Mouse (Mus musculus): ENCODE measurements at regions not wholly inside any gene's neighbourhood (a gene's known extent, or its start where the extent isn't known, plus 50 kb on each side); places are given as distances from the start of the nearest gene placed in this dataset.

- Histone ChIP-seq H3K9me3 (replicated peaks) (no peaks in the 10 kb centered on the region), H3K27me3 (replicated peaks) (no peaks in the 10 kb centered on the region), H3K27ac (no peak overlapping the region), H3K36me3 (no peaks in the 10 kb centered on the region), H3K4me3 (no peak overlapping the region), H3K4me1 (0 out of 2 replicates have a peak, but pooled peaks cover 5% of the 10 kb centered on the region), H3K9ac (no peak overlapping the region), H3K4me2 (no peak overlapping the region)
- no peak for ATAC-seq
- WGBS (ENCODE audit: insufficient replicate concordance): 36% methylated on average over 5 of the region's 5 CpGs
Measured at GRCm38 (mm10) chr13:19881772-19882171, 57.7 kb upstream of the Gpr141 start.

DNA sequence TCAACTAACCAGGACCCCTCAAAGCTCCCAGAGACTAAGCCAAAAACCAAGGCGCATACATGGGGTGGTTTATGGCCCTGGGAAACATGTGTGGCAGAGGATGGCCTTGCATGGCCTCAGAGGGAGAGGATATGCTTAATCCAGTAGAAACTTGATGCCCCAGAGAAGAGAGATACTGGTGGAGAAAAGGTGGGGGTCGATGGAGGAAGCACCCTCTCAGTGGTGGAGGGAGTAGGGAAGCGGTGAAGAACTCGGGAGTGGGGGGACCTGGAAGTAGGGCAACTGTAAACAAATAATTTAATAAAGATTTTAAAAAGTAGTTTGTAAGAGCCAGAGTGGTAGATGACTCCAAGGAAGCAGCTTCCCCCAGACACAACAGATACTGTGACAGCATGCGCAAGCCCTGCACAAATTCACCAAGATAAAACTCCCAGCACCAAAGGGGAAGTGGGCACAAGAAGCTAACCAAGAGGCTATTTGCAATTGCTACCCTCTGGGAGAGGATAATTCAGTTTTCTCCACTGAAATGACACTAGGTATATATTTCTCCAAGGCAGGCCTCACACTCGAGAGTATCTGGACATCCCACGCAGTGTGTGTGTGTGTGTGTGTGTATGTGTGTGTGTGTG, 50.7 kb upstream of the Gpr141 start:
- Histone ChIP-seq H3K4me1 (no peaks in the 10 kb centered on the region), H3K27ac (no peak overlapping the region), H3K9ac (no peak overlapping the region), H3K4me3 (no peak overlapping the region), H3K36me3 (no peaks in the 10 kb centered on the region), H3K27me3 (replicated peaks) (no peaks in the 10 kb centered on the region), H3K9me3 (replicated peaks) (no peaks in the 10 kb centered on the region), H3K4me2 (no peak overlapping the region)
- WGBS (ENCODE audit: insufficient replicate concordance): 50% methylated on average over 7 of the region's 7 CpGs
- ATAC-seq: no peak

Data from liver, embryonic 12.5 days (tissue).